Mouse (Mus musculus): ENCODE results near the gene Cd3eap.

- no peak for TF ChIP-seq EP300 (IDR thresholded peaks at IDR 0.05; ENCODE audit: low read depth)
- TF ChIP-seq CTCF (IDR thresholded peaks at IDR 0.05; ENCODE audit: low read depth): no peak
Observed at GRCm38 (mm10) chr7:19338060-19338459, 21.2 kb downstream of the Cd3eap start.
